Mouse (Mus musculus) E14TG2a.4 (cell line): ENCODE results near the gene Hax1.

Source experiments
- H3K27me3 ChIP-seq: 2 replicates; pipeline ENCODE4 v1.6.1; 2014; ENCODE audit warnings: low read length, control low read depth; ENCODE audit not compliant: insufficient read depth
- H3K36me3 ChIP-seq: 2 replicates; pipeline ENCODE4 v1.6.1; 2014; ENCODE audit warnings: low read length, control low read depth; ENCODE audit not compliant: insufficient read depth
- H3K4me1 ChIP-seq: replicated peaks from 2 replicates; pipeline ENCODE4 v1.6.1; 2014; ENCODE audit warnings: low read depth, low read length, control low read depth
- H3K4me3 ChIP-seq: replicated peaks from 2 replicates; pipeline ENCODE4 v1.5.1; 2014; ENCODE audit warnings: mild to moderate bottlenecking, low read length
- H3K9me3 ChIP-seq: 2 replicates; pipeline ENCODE4 v1.6.1; 2014; ENCODE audit warnings: low read length, control low read depth
- CTCF ChIP-seq: conservative IDR thresholded peaks from 2 replicates; pipeline ENCODE4 v1.5.1; 2014; ENCODE audit warnings: low read length
- NANOG ChIP-seq: IDR thresholded peaks from 2 replicates; pipeline ENCODE4 v1.6.1; 2014; ENCODE audit warnings: borderline replicate concordance, low read length, mixed read lengths
- POU5F1 ChIP-seq: IDR thresholded peaks from 2 replicates; pipeline ENCODE4 v1.6.1; 2014; ENCODE audit warnings: low read length, borderline replicate concordance

Gene Hax1

GRCm38 (mm10) chr3:89994807-89995515 lies 3.6 kb downstream of the Hax1 start:
- Histone ChIP-seq H3K9me3 (no peaks in the 10 kb centered on the region), H3K36me3 (peaks cover 49% of the 10 kb centered on the region)
- TF ChIP-seq NANOG (no peak), POU5F1 (no peak), CTCF (no peak; the same call in 1 of the 2 replicates)

GRCm38 (mm10) chr3:89987822-89988221 lies 10.8 kb downstream of the Hax1 start:
- peaks cover 7% of the 10 kb centered on the region for H3K4me1 ChIP-seq
- no peak overlapping the region for H3K4me3 ChIP-seq
- H3K36me3 ChIP-seq = no peaks in the 10 kb centered on the region; the same call in 1 of the 2 replicates
- no peaks in the 10 kb centered on the region for H3K9me3 ChIP-seq
- H3K27me3 ChIP-seq = no peaks in the 10 kb centered on the region
- no peak for TF ChIP-seq POU5F1
- TF ChIP-seq NANOG = no peak
- no peak for TF ChIP-seq CTCF

More at GRCm38 (mm10) chr3:89994807-89995515, 3.6 kb downstream of the Hax1 start:
- Histone ChIP-seq H3K4me1 (peaks cover 27% of the 10 kb centered on the region), H3K4me3 (no peak overlapping the region), H3K27me3 (no peaks in the 10 kb centered on the region)

GRCm38 (mm10) chr3:89987211-89987610 lies 11.4 kb downstream of the Hax1 start:
- no peak overlapping the region for H3K4me3 ChIP-seq
- no peaks in the 10 kb centered on the region for H3K9me3 ChIP-seq
- no peaks in the 10 kb centered on the region; the same call in 1 of the 2 replicates for H3K36me3 ChIP-seq
- H3K4me1 ChIP-seq = peaks cover 11% of the 10 kb centered on the region
- TF ChIP-seq NANOG = no peak
- TF ChIP-seq POU5F1 = no peak
- TF ChIP-seq CTCF = no peak
- H3K27me3 ChIP-seq = no peaks in the 10 kb centered on the region

GRCm38 (mm10) chr3:89982426-89982825 lies 16.2 kb downstream of the Hax1 start:
- peaks cover 8% of the 10 kb centered on the region for H3K4me1 ChIP-seq
- no peaks in the 10 kb centered on the region for H3K36me3 ChIP-seq
- H3K4me3 ChIP-seq = no peak overlapping the region
- no peaks in the 10 kb centered on the region for H3K9me3 ChIP-seq
- TF ChIP-seq CTCF (peak; percentile 20; the same call in 1 of the 2 replicates), POU5F1 (no peak), NANOG (no peak)
- H3K27me3 ChIP-seq = no peaks in the 10 kb centered on the region

GRCm38 (mm10) chr3:89976859-89977258 lies 21.7 kb downstream of the Hax1 start:
- H3K4me3 ChIP-seq = no peak overlapping the region
- H3K9me3 ChIP-seq = no peaks in the 10 kb centered on the region

GRCm38 (mm10) chr3:89968509-89968908 lies 30.1 kb downstream of the Hax1 start:
- Histone ChIP-seq H3K4me1 (peaks cover 34% of the 10 kb centered on the region), H3K27me3 (no peaks in the 10 kb centered on the region), H3K36me3 (peaks cover 20% of the 10 kb centered on the region), H3K4me3 (no peak overlapping the region), H3K9me3 (no peaks in the 10 kb centered on the region)
- TF ChIP-seq NANOG = no peak
- no peak for TF ChIP-seq CTCF
- no peak for TF ChIP-seq POU5F1

More at GRCm38 (mm10) chr3:89976859-89977258, 21.7 kb downstream of the Hax1 start:
- TF ChIP-seq CTCF (no peak), NANOG (no peak), POU5F1 (no peak)
- Histone ChIP-seq H3K4me1 (no peaks in the 10 kb centered on the region), H3K36me3 (no peaks in the 10 kb centered on the region), H3K27me3 (no peaks in the 10 kb centered on the region)

GRCm38 (mm10) chr3:89966946-89967345 lies 31.6 kb downstream of the Hax1 start:
- H3K4me1 ChIP-seq = peaks cover 44% of the 10 kb centered on the region
- H3K9me3 ChIP-seq = no peaks in the 10 kb centered on the region
- TF ChIP-seq CTCF (peak; percentile 74), POU5F1 (no peak)
- peaks cover 3% of the 10 kb centered on the region for H3K27me3 ChIP-seq
- no peak overlapping the region for H3K4me3 ChIP-seq
- H3K36me3 ChIP-seq = peaks cover 20% of the 10 kb centered on the region

- TF ChIP-seq POU5F1 (no peak), CTCF (no peak), NANOG (no peak)
- Histone ChIP-seq H3K9me3 (no peaks in the 10 kb centered on the region), H3K4me1 (peaks cover 54% of the 10 kb centered on the region), H3K4me3 (no peak overlapping the region), H3K36me3 (peaks cover 20% of the 10 kb centered on the region), H3K27me3 (peaks cover 10% of the 10 kb centered on the region)
Measured at GRCm38 (mm10) chr3:89965972-89966371, 32.6 kb downstream of the Hax1 start.
